Mouse (Mus musculus) liver, adult 2 months (tissue): Measurements from ENCODE around the gene Lexm.

Experiments used
- CTCF ChIP-seq: fragments of 200-500 bp; IDR thresholded peaks from 2 replicates; pipeline ENCODE4 v1.5.1; 2011; ENCODE audit warnings: low read depth, low read length, control low read depth
- POLR2A ChIP-seq: fragments of 200-500 bp; IDR thresholded peaks from 2 replicates; pipeline ENCODE4 v1.6.1; 2011; ENCODE audit warnings: low read length, control low read depth; ENCODE audit not compliant: insufficient read depth; ENCODE audit errors: extremely low read depth

- TF ChIP-seq POLR2A (no peak), CTCF (no peak)
Observed at GRCm38 (mm10) chr4:106622030-106622493, 5.0 kb upstream of the Lexm start, which contains the start of gene Ttc22.
